ENCODE assay signal across 9 mouse cellular contexts in the genomic region with DNA sequence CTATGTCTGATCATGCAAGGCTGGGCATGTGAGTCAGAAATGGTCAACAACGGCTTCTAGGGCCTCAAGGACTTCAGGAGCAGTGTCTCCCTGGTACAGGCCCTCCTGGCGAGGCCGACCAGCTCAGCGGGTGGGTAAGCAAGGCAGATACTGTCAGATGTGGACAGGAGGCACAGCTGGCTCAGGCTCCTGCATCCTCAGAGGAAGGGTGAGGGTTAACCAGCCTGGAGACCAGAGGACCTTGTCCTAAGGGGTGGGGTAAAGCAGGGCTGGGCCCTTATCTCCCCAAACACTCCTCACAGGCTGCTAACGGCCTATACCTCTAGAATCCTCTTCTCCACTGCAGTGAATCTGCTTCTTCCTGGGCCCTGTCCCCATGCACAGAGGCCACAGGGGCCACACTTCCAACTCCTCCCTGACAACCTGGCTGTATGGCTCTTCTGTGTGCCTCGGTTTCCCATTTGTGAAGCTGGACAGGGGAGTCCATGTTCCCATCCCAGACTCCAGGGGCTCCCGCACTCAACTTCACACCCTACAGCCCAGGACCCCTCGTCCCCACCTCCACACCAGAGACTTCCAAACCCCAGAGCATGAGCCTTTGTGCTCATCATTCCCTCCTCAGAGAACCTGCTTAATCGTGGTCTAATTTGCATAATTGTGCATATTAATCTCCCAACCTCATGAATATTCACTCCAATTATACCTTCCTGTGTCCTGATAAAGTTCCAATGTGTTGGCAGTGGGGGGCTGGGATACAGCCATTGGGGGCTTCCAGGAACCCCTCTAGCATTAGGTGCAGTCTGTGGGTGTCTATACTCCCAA. TPM values are rescaled to one million over a fixed set of nuclear protein-coding genes. Genes with fewer than 3 reads are reported as not detected.
DNase-seq lines count a peak whose midpoint lies in the region; ATAC-seq lines count a peak whose summit lies in the region.
"Had no signal": no experiment of that assay in that cellular context is flagged by ENCODE, and none has a peak within 500 bp of the region (broad histone marks: within the 10 kb centered on the region; RNA-seq: fewer than 3 reads in every experiment).

No protein-coding gene starts in this region.

- peaks cover 95% of the 10 kb centered on the region for H3K36me3 ChIP-seq in midbrain, embryonic 13.5 days
- peaks cover 67% of the 10 kb centered on the region for H3K36me3 ChIP-seq in midbrain, embryonic 11.5 days (ENCODE audit: control insufficient read depth, insufficient read depth, low read length)
- H3K36me3 ChIP-seq in erythroblast, embryonic 14.5 days (ENCODE audit: control insufficient read depth), result peaks cover 100% of the 10 kb centered on the region
- H3K36me3 ChIP-seq in liver, embryonic 16.5 days (ENCODE audit: control insufficient read depth, insufficient read depth), result peaks cover 62% of the 10 kb centered on the region
- H3K36me3 ChIP-seq in stomach, embryonic 16.5 days (ENCODE audit: control insufficient read depth, insufficient read depth, low read length), result peaks cover 43% of the 10 kb centered on the region

- no peak for DNase-seq in midbrain, embryonic 11.5 days (ENCODE audit: low spot score, missing footprints)
- DNase-seq in layer of hippocampus, postnatal 14 days (ENCODE audit: low spot score in 2 of 2), result no peak
- DNase-seq: kidney, adult 18-20 months; lung, adult 2 months had no signal

- ATAC-seq in midbrain, embryonic 13.5 days, result no peak
- ATAC-seq in midbrain, embryonic 11.5 days (ENCODE audit: low FRiP score), result no peak
- ATAC-seq in liver, embryonic 16.5 days (ENCODE audit: low read depth), result peak; percentile 94
- peak; percentile 47 for ATAC-seq in stomach, embryonic 16.5 days (ENCODE audit: insufficient read depth, low FRiP score)
- no peak for ATAC-seq in granulocyte monocyte progenitor cell, adult 5-6 weeks (replicated peaks; ENCODE audit: poor library complexity, severe bottlenecking)

- no peaks in the 10 kb centered on the region for H3K9me3 ChIP-seq in midbrain, embryonic 13.5 days
- H3K9me3 ChIP-seq in midbrain, embryonic 11.5 days (ENCODE audit: control insufficient read depth, low read length), result peaks cover 4% of the 10 kb centered on the region; the same call in 1 of the 2 replicates
- H3K9me3 ChIP-seq in erythroblast, embryonic 14.5 days (ENCODE audit: control insufficient read depth, low read length), result peaks cover 21% of the 10 kb centered on the region
- H3K9me3 ChIP-seq in liver, embryonic 16.5 days (replicated peaks; ENCODE audit: control insufficient read depth, low read length), result peaks cover 6% of the 10 kb centered on the region; the same call in 1 of the 2 replicates
- H3K9me3 ChIP-seq in stomach, embryonic 16.5 days (replicated peaks; ENCODE audit: control insufficient read depth, low read length), result no peaks in the 10 kb centered on the region

- no peaks in the 10 kb centered on the region for H3K27me3 ChIP-seq in midbrain, embryonic 13.5 days
- H3K27me3 ChIP-seq in midbrain, embryonic 11.5 days (ENCODE audit: control insufficient read depth, insufficient read depth, low read length), result no peaks in the 10 kb centered on the region
- no peaks in the 10 kb centered on the region for H3K27me3 ChIP-seq in erythroblast, embryonic 14.5 days (ENCODE audit: control insufficient read depth)
- no peaks in the 10 kb centered on the region for H3K27me3 ChIP-seq in liver, embryonic 16.5 days (ENCODE audit: control insufficient read depth, insufficient read depth, low read depth, low read length)
- no peaks in the 10 kb centered on the region for H3K27me3 ChIP-seq in stomach, embryonic 16.5 days (ENCODE audit: control insufficient read depth, insufficient read depth, low read length)

- H3K27ac ChIP-seq in midbrain, embryonic 13.5 days, result peak overlapping the region; percentile 67
- H3K27ac ChIP-seq in midbrain, embryonic 11.5 days (ENCODE audit: low read depth, low read length), result no peak overlapping the region
- H3K27ac ChIP-seq in liver, embryonic 16.5 days (ENCODE audit: low read length), result peak overlapping the region; percentile 99
- H3K27ac ChIP-seq in stomach, embryonic 16.5 days (ENCODE audit: low read length), result peak overlapping the region; percentile 39; the same call in 1 of the 2 replicates

- no peak overlapping the region for H3K9ac ChIP-seq in midbrain, embryonic 13.5 days (replicated peaks)
- H3K9ac ChIP-seq in midbrain, embryonic 11.5 days (ENCODE audit: low read length), result no peak overlapping the region
- peak overlapping the region; percentile 55 for H3K9ac ChIP-seq in liver, embryonic 16.5 days (ENCODE audit: low read depth, low read length)
- no peak overlapping the region for H3K9ac ChIP-seq in stomach, embryonic 16.5 days (ENCODE audit: low read length)

- 0 out of 2 replicates have a peak overlapping the region, but pooled peaks have one; percentile 3 for H3K4me2 ChIP-seq in midbrain, embryonic 13.5 days (replicated peaks)
- H3K4me2 ChIP-seq in midbrain, embryonic 11.5 days, result no peak overlapping the region
- H3K4me2 ChIP-seq in liver, embryonic 16.5 days (ENCODE audit: low read depth, low read length), result peak overlapping the region; percentile 74
- H3K4me2 ChIP-seq in stomach, embryonic 16.5 days (ENCODE audit: low read depth, low read length), result no peak overlapping the region

- H3K4me1 ChIP-seq in midbrain, embryonic 13.5 days (replicated peaks), result peaks cover 45% of the 10 kb centered on the region
- H3K4me1 ChIP-seq in midbrain, embryonic 11.5 days (ENCODE audit: control insufficient read depth, insufficient read depth, low read length), result no peaks in the 10 kb centered on the region; the same call in 1 of the 2 replicates
- peaks cover 94% of the 10 kb centered on the region for H3K4me1 ChIP-seq in erythroblast, embryonic 14.5 days (ENCODE audit: control insufficient read depth)
- H3K4me1 ChIP-seq in liver, embryonic 16.5 days (ENCODE audit: control insufficient read depth, low read depth, low read length), result peaks cover 70% of the 10 kb centered on the region
- H3K4me1 ChIP-seq in stomach, embryonic 16.5 days (ENCODE audit: control insufficient read depth, insufficient read depth, low read length), result peaks cover 34% of the 10 kb centered on the region

- WGBS in midbrain, embryonic 13.5 days, result 84% methylated on average over 9 of the region's 9 CpGs
- WGBS in midbrain, embryonic 11.5 days, result 89% methylated on average over 9 of the region's 9 CpGs
- 22% methylated on average over 9 of the region's 9 CpGs for WGBS in liver, embryonic 16.5 days (ENCODE audit: insufficient replicate concordance)
- WGBS in stomach, embryonic 16.5 days, result 82% methylated on average over 9 of the region's 9 CpGs

- H3K4me3 ChIP-seq in midbrain, embryonic 13.5 days (replicated peaks), result no peak overlapping the region
- no peak overlapping the region for H3K4me3 ChIP-seq in midbrain, embryonic 11.5 days (ENCODE audit: low read depth, low read length)
- peak overlapping the region; percentile 65 for H3K4me3 ChIP-seq in erythroblast, embryonic 14.5 days (replicated peaks)
- peak overlapping the region; percentile 52 for H3K4me3 ChIP-seq in liver, embryonic 16.5 days (ENCODE audit: low read depth, low read length)
- H3K4me3 ChIP-seq in stomach, embryonic 16.5 days (replicated peaks; ENCODE audit: low read length), result no peak overlapping the region

RNA-seq across cellular contexts. Expression of a gene that starts 11.6 kb away (rescaled TPM):
- 67.7 and 82.3 TPM in 2 replicates for polyA plus RNA-seq in midbrain, embryonic 13.5 days (2015; fragmentation: Nextera tagmentation; extraction: Ambion mirVana)
- polyA plus RNA-seq in midbrain, embryonic 11.5 days (2014; fragmentation: Nextera tagmentation; extraction: Ambion mirVana), result 135 and 154 TPM in 2 replicates
- 61.1 and 64.8 TPM in 2 replicates for polyA plus RNA-seq in erythroblast, embryonic 14.5 days (2012)
- 39.8 and 44.4 TPM in 2 replicates for polyA plus RNA-seq in liver, embryonic 16.5 days (2015; fragmentation: Nextera tagmentation; extraction: Ambion mirVana)
- polyA plus RNA-seq in stomach, embryonic 16.5 days (2015; fragmentation: Nextera tagmentation; extraction: Ambion mirVana), result 46.1 and 57.9 TPM in 2 replicates
- 10 to 100 TPM; 33.3 to 35.0 TPM for total RNA-seq in layer of hippocampus, postnatal 14 days (2021)
- total RNA-seq in granulocyte monocyte progenitor cell, adult 5-6 weeks (2014; fragmentation: Nextera tagmentation), result 33.8 and 55.2 TPM in 2 replicates
- 30.7 and 48.4 TPM in 2 replicates for total RNA-seq in granulocyte monocyte progenitor cell, adult 5-6 weeks (2017)

RNA-seq across cellular contexts. Expression of a gene that starts 15.2 kb away (rescaled TPM):
- polyA plus RNA-seq in midbrain, embryonic 13.5 days (2015; fragmentation: Nextera tagmentation; extraction: Ambion mirVana), result 518 and 572 TPM in 2 replicates
- 404 and 476 TPM in 2 replicates for polyA plus RNA-seq in midbrain, embryonic 11.5 days (2014; fragmentation: Nextera tagmentation; extraction: Ambion mirVana)
- 197 and 289 TPM in 2 replicates for polyA plus RNA-seq in erythroblast, embryonic 14.5 days (2012)
- 509 and 519 TPM in 2 replicates for polyA plus RNA-seq in liver, embryonic 16.5 days (2015; fragmentation: Nextera tagmentation; extraction: Ambion mirVana)
- polyA plus RNA-seq in stomach, embryonic 16.5 days (2015; fragmentation: Nextera tagmentation; extraction: Ambion mirVana), result 669 and 707 TPM in 2 replicates
- total RNA-seq in layer of hippocampus, postnatal 14 days (2021), result 100 to 1,000 TPM; 620 to 655 TPM
- 382 and 438 TPM in 2 replicates for total RNA-seq in granulocyte monocyte progenitor cell, adult 5-6 weeks (2014; fragmentation: Nextera tagmentation)
- total RNA-seq in granulocyte monocyte progenitor cell, adult 5-6 weeks (2017), result 172 and 277 TPM in 2 replicates

RNA-seq across cellular contexts. Expression of a gene that starts 22.5 kb away (rescaled TPM):
- polyA plus RNA-seq in midbrain, embryonic 13.5 days (2015; fragmentation: Nextera tagmentation; extraction: Ambion mirVana), result 243 and 257 TPM in 2 replicates
- 222 and 252 TPM in 2 replicates for polyA plus RNA-seq in midbrain, embryonic 11.5 days (2014; fragmentation: Nextera tagmentation; extraction: Ambion mirVana)
- 24.1 and 26.2 TPM in 2 replicates for polyA plus RNA-seq in erythroblast, embryonic 14.5 days (2012)
- polyA plus RNA-seq in liver, embryonic 16.5 days (2015; fragmentation: Nextera tagmentation; extraction: Ambion mirVana), result 49.2 and 52.7 TPM in 2 replicates
- 131 and 139 TPM in 2 replicates for polyA plus RNA-seq in stomach, embryonic 16.5 days (2015; fragmentation: Nextera tagmentation; extraction: Ambion mirVana)
- total RNA-seq in layer of hippocampus, postnatal 14 days (2021), result 100 to 1,000 TPM; 121 to 131 TPM
- total RNA-seq in granulocyte monocyte progenitor cell, adult 5-6 weeks (2014; fragmentation: Nextera tagmentation), result 85.0 and 105 TPM in 2 replicates
- 94.1 and 106 TPM in 2 replicates for total RNA-seq in granulocyte monocyte progenitor cell, adult 5-6 weeks (2017)

RNA-seq across cellular contexts. Expression of a gene that starts 34.4 kb away (rescaled TPM):
- polyA plus RNA-seq in midbrain, embryonic 13.5 days (2015; fragmentation: Nextera tagmentation; extraction: Ambion mirVana), result 15.9 and 18.6 TPM in 2 replicates
- 11.8 and 12.4 TPM in 2 replicates for polyA plus RNA-seq in midbrain, embryonic 11.5 days (2014; fragmentation: Nextera tagmentation; extraction: Ambion mirVana)
- polyA plus RNA-seq in erythroblast, embryonic 14.5 days (2012), result 0.53 and 0.55 TPM in 2 replicates
- polyA plus RNA-seq in liver, embryonic 16.5 days (2015; fragmentation: Nextera tagmentation; extraction: Ambion mirVana), result 0.32 and 0.60 TPM in 2 replicates
- 3.0 and 4.1 TPM in 2 replicates for polyA plus RNA-seq in stomach, embryonic 16.5 days (2015; fragmentation: Nextera tagmentation; extraction: Ambion mirVana)
- 10 to 100 TPM; 20.3 to 24.2 TPM for total RNA-seq in layer of hippocampus, postnatal 14 days (2021)
- 0.67 and 3.6 TPM in 2 replicates for total RNA-seq in granulocyte monocyte progenitor cell, adult 5-6 weeks (2014; fragmentation: Nextera tagmentation)
- total RNA-seq in granulocyte monocyte progenitor cell, adult 5-6 weeks (2017), result 2.1 and 2.2 TPM in 2 replicates

Comparison
In these comparisons a context has a peak if more than half of its experiments do, and no peak if none do; other contexts are left out.
1. H3K4me2 ChIP-seq: peak in midbrain, embryonic 13.5 days (single experiment) and liver, embryonic 16.5 days (single experiment); none in midbrain, embryonic 11.5 days (single experiment) and stomach, embryonic 16.5 days (single experiment).
2. ATAC-seq: peak in liver, embryonic 16.5 days (single experiment) and stomach, embryonic 16.5 days (single experiment); none in midbrain, embryonic 13.5 days (single experiment), midbrain, embryonic 11.5 days (single experiment) and granulocyte monocyte progenitor cell, adult 5-6 weeks (single experiment).
3. H3K4me3 ChIP-seq: peak in erythroblast, embryonic 14.5 days (single experiment) and liver, embryonic 16.5 days (single experiment); none in midbrain, embryonic 13.5 days (single experiment), midbrain, embryonic 11.5 days (single experiment) and stomach, embryonic 16.5 days (single experiment).